Mouse (Mus musculus) ES-Bruce4 (cell line): ENCODE results near the gene Gm13420.

Experiments
- CTCF ChIP-seq: IDR thresholded peaks from one replicate; pipeline ENCODE4 v1.8.1; 2011; ENCODE audit warnings: low read depth, low read length
- EP300 ChIP-seq: IDR thresholded peaks from 2 replicates; pipeline ENCODE4 v1.6.1; 2011; ENCODE audit warnings: low read depth, low read length; ENCODE audit not compliant: insufficient read depth
- POLR2A ChIP-seq: IDR thresholded peaks from one replicate; pipeline ENCODE4 v1.8.1; 2011; ENCODE audit warnings: low read length; ENCODE audit not compliant: insufficient read depth

DNA sequence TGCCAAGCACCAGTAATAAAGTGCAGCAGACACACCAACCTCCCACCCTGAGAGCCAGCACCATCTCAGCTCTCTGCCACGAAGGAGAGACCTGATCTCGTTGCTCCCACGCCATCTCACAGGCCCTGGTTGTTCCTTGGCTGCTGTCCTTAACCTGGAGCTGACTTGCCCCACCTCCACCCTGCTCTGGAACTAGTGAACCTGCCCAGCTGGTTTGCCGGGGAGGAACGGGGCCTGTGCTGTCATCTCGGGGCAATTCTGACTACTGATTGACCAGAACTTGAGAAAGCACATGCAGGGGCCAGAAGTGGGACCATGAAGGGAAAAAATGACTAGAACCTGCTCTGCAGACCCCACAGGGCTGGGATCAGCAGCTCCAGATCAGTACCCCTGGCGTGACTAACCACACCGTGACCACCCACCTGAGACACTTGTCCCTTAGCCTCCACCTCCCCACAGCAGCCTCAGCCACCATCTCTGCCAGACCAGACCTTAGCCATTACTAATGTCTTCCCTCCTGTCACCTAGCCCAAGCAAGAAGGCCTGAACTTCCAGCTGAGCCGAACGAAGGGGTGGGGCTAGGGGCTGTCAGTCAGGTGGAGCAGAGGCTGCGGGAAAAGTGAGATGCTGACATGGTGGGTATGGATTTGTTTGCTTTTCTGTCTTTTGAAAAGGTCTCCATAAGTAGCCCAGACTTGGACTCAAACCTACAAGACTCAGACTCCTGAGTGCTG, 16.7 kb upstream of the Gm13420 start:
- TF ChIP-seq CTCF (no peak), EP300 (no peak), POLR2A (no peak)
